Mouse (Mus musculus) neutrophil, adult 5-6 weeks (primary cell): ENCODE data around the gene Dennd4c. TPM values are rescaled to one million over a fixed set of nuclear protein-coding genes. Genes with fewer than 3 reads are reported as not detected.

ENCODE experiments used
- ATAC-seq: fragments of 151-379, 151-347 bp; 2 replicates; pipeline ENCODE4 v1.8.0; 2017; ENCODE audit warnings: mild to moderate bottlenecking, moderate TSS enrichment; ENCODE audit not compliant: insufficient number of reproducible peaks, poor library complexity, low FRiP score, severe bottlenecking; ENCODE audit errors: extremely low read depth
- total RNA-seq: library from RNA; stranded (forward); fragments of 200-1000 nt; gene quantifications from 2 replicates; pipeline ENCODE4 v1.2.3, GENCODE M21; 2017

Gene Dennd4c
- total RNA-seq: 22.8 and 23.3 TPM in 2 replicates

GRCm38 (mm10) chr4:86748336-86749291, at the start of gene Dennd4c:
TSS of gene Dennd4c (plus strand) at chr4:86748555.
- peak; percentile 93 for ATAC-seq

- no peak for ATAC-seq
Measured at GRCm38 (mm10) chr4:86699161-86699865, 49.0 kb upstream of the Dennd4c start.

GRCm38 (mm10) chr4:86708801-86709200, 39.6 kb upstream of the Dennd4c start:
- no peak for ATAC-seq

GRCm38 (mm10) chr4:86710034-86710650, 38.2 kb upstream of the Dennd4c start:
- no peak for ATAC-seq

- no peak for ATAC-seq
Measured at GRCm38 (mm10) chr4:86710666-86711215, 37.6 kb upstream of the Dennd4c start.

GRCm38 (mm10) chr4:86712751-86713195, 35.6 kb upstream of the Dennd4c start:
- peak; percentile 36; the same call in 1 of the 2 replicates for ATAC-seq

- ATAC-seq: no peak
Measured at GRCm38 (mm10) chr4:86713518-86713917, 34.8 kb upstream of the Dennd4c start.

GRCm38 (mm10) chr4:86715341-86715740, 33.0 kb upstream of the Dennd4c start:
- ATAC-seq: no peak

- ATAC-seq: no peak
Measured at GRCm38 (mm10) chr4:86717176-86717575, 31.2 kb upstream of the Dennd4c start.

GRCm38 (mm10) chr4:86718878-86719577, 29.3 kb upstream of the Dennd4c start:
- no peak for ATAC-seq

GRCm38 (mm10) chr4:86721856-86722358, 26.4 kb upstream of the Dennd4c start:
- 0 out of 2 replicates have a peak, but pooled peaks have one; percentile 19 for ATAC-seq

- no peak for ATAC-seq
Measured at GRCm38 (mm10) chr4:86725175-86725574, 23.2 kb upstream of the Dennd4c start.

GRCm38 (mm10) chr4:86726141-86726540, 22.2 kb upstream of the Dennd4c start:
- ATAC-seq: no peak

- ATAC-seq: no peak
Measured at GRCm38 (mm10) chr4:86729829-86730228, 18.5 kb upstream of the Dennd4c start.

- ATAC-seq: 0 out of 2 replicates have a peak, but pooled peaks have one; percentile 16
Measured at GRCm38 (mm10) chr4:86734088-86734841, 14.1 kb upstream of the Dennd4c start.

GRCm38 (mm10) chr4:86739308-86739993, 8.9 kb upstream of the Dennd4c start:
- ATAC-seq: no peak

- ATAC-seq: no peak
Measured at GRCm38 (mm10) chr4:86749361-86749841, 1.0 kb downstream of the Dennd4c start.
